Mouse (Mus musculus) Patski (cell line): Measurements from ENCODE around the gene Adgrg1. TPM values are rescaled to one million over a fixed set of nuclear protein-coding genes. Genes with fewer than 3 reads are reported as not detected.

Source experiments
- ATAC-seq: fragments of 100-300 bp; one replicate; pipeline ENCODE4 v1.8.0; 2021
- CTCF ChIA-PET: fragments of 350-600 bp; sonication (Branson Sonifier 250); formaldehyde crosslinking; loops from one replicate; lab custom pipeline; 2022; ENCODE audit warnings: inconsistent platforms; lab: Charles Lee
- POLR2A ChIA-PET: fragments of 350-600 bp; sonication (Branson Sonifier 250); formaldehyde crosslinking; loops from one replicate; lab custom pipeline; 2022; ENCODE audit warnings: antibody characterized with exemption, inconsistent platforms; lab: Charles Lee
- DNase-seq: peaks from one replicate; pipeline ENCODE4 v3.0.0-alpha.2; 2011; ENCODE audit warnings: low read depth, low spot score
- H3K27me3 ChIP-seq: fragments of 371-371 bp; one replicate; pipeline ENCODE4 v1.5.1; 2021
- CTCF ChIP-seq: fragments of 100-300 bp; IDR thresholded peaks from one replicate; pipeline ENCODE4 v1.5.1; 2021
- in situ Hi-C: fragments of 300-500 bp; cut with MboI; formaldehyde crosslinking; loops from 3 replicates; pipeline ENCODE4 v1.11.1; 2018; ENCODE audit warnings: low pct_unique_long_range_greater_than_20kb, mixed read lengths
- polyA plus RNA-seq: library from polyadenylated mRNA; unstranded; gene quantifications from one replicate; pipeline ENCODE4 v1.2.3, GENCODE M21; 2021

The Adgrg1 gene
- polyA plus RNA-seq, 1 experiment from 2014 or later, result 294 TPM

DNA sequence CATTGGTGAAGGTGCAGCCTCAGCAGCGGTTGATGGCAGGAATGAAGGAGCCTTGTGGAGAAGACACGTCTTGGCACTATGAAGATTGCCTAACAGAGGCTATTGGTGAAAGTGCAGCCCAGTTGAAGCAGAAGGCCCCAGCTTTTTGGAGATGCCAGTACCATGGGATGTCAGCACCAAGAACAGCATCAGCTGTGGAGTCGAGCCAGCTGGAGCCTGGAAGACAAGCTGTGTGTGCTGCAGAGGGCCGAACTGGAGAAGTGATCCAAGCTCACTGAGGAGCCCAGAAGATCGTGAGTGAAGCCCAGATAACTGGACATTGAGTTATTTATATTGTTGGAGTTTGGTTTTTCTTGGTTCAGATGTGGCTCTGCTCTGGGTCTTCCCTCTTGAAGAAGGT is 22.5 kb upstream of the Adgrg1 start:
- no peak for ATAC-seq
- POLR2A ChIA-PET, result no interaction called here
- in situ Hi-C loops, result no loop called here
- DNase-seq, result no peak
- no peaks in the 10 kb centered on the region for H3K27me3 ChIP-seq
- no peak for TF ChIP-seq CTCF
- CTCF ChIA-PET, result interaction anchor here (1.3 to 9.6 kb wide), 2 partner anchors 34 to 48 kb away, joined by 4 to 87 read pairs; no protein-coding TSS in a partner anchor

DNA sequence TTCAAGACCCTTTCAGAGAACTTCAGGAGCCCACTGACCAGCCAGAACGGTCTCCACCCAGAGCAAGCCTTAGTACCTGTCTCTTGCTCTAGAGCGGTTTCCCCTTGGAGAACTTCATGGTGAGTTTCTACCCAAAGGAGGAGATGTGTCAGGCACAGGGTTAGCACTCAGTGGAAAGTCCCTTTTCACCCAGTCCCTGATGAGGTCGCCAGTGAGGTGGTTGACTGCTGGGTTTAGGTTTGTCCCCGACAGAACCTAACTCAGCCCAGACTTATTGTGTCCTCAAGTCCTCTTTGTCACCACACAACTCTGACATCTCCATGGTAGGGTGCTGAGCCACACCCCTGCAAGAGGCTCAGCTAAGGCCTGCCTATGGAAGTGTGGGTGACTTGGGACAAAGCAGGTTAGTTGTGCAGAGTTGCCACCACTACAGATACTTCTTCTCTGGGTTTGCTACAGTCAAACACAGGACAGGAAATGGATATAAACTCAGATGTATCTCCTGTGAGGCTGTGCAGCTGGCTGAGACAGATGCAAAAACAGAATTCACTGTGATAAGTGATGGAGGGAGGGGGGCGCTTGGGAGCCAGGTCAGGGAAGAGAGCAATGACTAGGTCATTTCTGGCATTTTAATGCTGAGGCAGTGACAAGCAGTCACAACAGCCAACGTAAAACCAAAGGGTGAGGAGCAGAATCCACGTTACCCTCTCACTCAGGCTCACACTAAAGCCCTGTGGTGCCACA is 20.8 kb upstream of the Adgrg1 start:
- no peak for DNase-seq
- CTCF ChIA-PET, result interaction anchor here (1.4 to 9.6 kb wide), 6 partner anchors 14 to 259 kb away, joined by 3 to 87 read pairs (median 8); partner anchors contain the start of gene Katnb1
- no peak for TF ChIP-seq CTCF
- POLR2A ChIA-PET, result no interaction called here
- in situ Hi-C loops, result no loop called here
- H3K27me3 ChIP-seq, result no peaks in the 10 kb centered on the region
- ATAC-seq, result no peak

DNA sequence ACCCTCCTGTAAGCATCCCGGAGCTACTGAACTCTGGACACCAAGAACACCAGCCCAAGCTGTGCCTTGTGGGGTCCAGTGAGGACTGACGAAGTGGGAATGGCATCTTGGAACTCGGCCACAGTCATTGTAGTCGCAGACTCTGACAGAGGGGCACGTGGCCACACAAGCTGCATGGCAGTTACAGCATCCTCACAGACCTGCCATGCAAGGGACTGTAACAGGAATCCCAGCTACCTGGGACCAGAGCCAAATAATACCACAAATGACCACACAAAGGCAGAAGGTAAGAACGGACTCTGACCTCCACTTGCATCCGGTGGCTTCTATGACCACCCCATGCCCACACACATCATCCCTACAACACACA is 20.2 kb upstream of the Adgrg1 start:
- TF ChIP-seq CTCF, result no peak
- ATAC-seq, result peak; percentile 51
- ChIA-PET CTCF (interaction anchor here (1.2 to 9.6 kb wide), 11 partner anchors 13 to 259 kb away, joined by 3 to 87 read pairs (median 6); partner anchors contain the start of genes Adgrg1 and Katnb1), POLR2A (interaction anchor here (0.7 to 1.3 kb wide), 2 partner anchors 29 to 32 kb away, joined by 3 to 4 read pairs; no protein-coding TSS in a partner anchor)
- DNase-seq, result no peak
- in situ Hi-C loops, result no loop called here
- H3K27me3 ChIP-seq, result no peaks in the 10 kb centered on the region

DNA sequence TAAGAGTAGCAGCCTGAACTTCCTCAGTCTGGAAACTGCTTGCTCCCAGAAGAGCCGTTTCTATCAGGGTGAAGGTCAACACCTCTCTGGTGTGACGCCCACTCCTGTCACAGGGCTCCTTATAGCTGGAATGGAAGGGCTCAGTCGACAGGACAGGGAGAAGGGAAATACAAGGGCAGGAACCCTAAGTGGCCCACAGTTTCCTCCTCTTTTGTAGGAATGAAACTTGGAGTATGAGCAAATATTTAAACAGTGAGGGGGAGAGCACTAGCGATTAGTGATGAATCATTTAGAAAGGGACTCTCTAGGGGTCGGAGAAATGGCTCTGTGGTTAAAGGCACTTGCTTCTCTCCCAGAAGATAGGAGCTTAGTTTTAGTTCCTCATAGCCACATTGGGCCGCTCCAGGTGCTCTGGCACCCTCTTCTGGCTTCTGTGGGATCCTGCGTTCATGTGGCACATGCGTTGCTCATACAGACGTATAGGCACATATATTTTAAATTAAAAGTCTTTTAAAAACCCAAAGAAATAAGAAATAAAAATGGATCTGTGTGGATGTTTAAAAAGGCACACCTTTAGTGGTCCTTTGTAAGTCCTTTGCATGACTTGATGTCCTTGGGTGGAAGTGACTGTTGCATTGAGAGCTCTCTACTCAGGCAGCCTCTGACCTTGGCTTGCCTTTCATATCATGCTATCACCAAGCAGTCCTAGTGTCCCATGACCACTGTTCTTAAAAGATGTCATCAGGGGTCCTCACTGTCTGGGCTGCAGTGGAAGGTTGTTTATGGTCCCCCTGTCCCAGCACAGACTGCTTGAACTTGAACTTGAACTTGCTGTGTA is 19.4 kb upstream of the Adgrg1 start:
- peak; percentile 37 for ATAC-seq
- CTCF ChIA-PET, result interaction anchor here (0.8 to 9.6 kb wide), 17 partner anchors 10 to 258 kb away, joined by 3 to 87 read pairs (median 6); partner anchors contain the start of genes Adgrg1 and Katnb1

DNA sequence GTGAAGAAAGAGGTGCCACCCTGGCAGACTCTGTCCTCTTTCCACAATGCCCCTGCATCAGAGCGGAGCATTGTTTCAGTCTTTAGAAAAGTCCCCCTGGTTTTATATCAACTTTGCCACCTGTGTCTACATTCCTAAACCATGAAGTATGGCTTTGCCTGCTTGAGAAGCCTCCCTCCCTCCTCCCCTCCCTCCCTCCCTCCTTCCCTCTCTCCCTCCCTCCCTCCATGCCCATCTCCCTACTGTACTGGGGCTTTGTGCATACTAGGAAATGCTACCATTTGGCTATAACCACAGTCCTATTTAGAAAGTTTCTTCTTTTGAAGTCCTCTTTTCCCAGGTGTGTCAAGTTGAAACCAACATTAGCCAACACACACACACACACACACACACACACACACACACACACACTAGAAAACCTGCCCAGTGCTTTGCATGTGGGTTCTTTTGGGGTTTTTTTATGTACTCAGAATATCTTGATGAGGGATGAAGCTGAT is 18.4 kb upstream of the Adgrg1 start:
- DNase-seq (no peak), ATAC-seq (no peak)
- no peak for TF ChIP-seq CTCF
- H3K27me3 ChIP-seq, result no peaks in the 10 kb centered on the region
- in situ Hi-C loops, result no loop called here
- ChIA-PET POLR2A (interaction anchor here (0.6 kb wide), 1 partner anchor 40 kb away, joined by 5 read pairs; no protein-coding TSS in a partner anchor), CTCF (interaction anchor here (1.5 kb wide), 2 partner anchors 9 to 54 kb away, joined by 4 to 8 read pairs; no protein-coding TSS in a partner anchor)

More for the DNA sequence above, 19.4 kb upstream of the Adgrg1 start:
- DNase-seq, result no peak
- in situ Hi-C loops, result no loop called here
- H3K27me3 ChIP-seq, result no peaks in the 10 kb centered on the region
- POLR2A ChIA-PET, result interaction anchor here (0.7 to 1.3 kb wide), 3 partner anchors 21 to 31 kb away, joined by 3 to 4 read pairs (median 3); no protein-coding TSS in a partner anchor
- peak; percentile 89 for TF ChIP-seq CTCF

DNA sequence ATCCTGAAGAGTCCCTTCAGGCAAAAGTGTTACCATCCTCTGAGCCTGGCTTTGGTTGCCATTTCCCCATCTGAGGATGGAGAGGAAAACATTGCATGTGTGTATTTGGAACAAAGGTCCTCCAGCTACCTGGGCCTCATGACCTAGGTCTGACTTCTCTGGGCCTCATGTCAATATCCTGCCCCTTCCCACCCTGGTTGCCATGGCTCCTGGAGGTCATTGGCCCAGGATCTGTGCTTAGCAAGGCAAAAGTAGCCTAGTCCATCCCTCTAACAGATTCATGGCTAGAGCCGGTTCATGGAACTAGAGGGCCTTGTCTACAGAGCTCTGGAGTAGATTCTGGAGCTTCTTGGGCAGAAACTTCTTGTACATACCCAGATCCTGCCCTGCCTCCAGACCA is 12.3 kb upstream of the Adgrg1 start:
- no peak for ATAC-seq
- CTCF ChIA-PET, result interaction anchor here (1.0 to 2.3 kb wide), 2 partner anchors 12 kb away, joined by 3 to 8 read pairs; no protein-coding TSS in a partner anchor
- DNase-seq, result no peak
- no peak for TF ChIP-seq CTCF
- POLR2A ChIA-PET, result no interaction called here
- in situ Hi-C loops, result no loop called here
- no peaks in the 10 kb centered on the region for H3K27me3 ChIP-seq

DNA sequence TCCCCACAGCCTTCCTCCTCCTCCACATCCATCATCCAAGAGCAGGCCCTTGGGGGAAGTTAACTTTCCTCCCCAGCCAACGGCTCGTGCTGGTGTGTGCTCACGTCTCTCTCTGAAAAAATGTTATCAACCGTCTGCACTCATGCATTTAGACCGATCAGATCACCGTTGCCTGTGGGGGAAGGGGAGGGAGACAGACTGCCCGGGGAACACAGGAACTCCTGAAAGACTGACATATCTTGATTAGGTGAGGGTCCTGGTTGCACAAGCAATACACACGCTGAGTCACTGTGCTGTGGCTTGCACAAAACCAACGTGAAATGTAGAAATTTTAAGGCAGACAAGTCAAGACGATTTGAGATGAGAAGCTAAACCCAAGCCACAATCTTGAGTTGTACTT is 9.7 kb upstream of the Adgrg1 start:
- DNase-seq, result no peak
- in situ Hi-C loops, result no loop called here

DNA sequence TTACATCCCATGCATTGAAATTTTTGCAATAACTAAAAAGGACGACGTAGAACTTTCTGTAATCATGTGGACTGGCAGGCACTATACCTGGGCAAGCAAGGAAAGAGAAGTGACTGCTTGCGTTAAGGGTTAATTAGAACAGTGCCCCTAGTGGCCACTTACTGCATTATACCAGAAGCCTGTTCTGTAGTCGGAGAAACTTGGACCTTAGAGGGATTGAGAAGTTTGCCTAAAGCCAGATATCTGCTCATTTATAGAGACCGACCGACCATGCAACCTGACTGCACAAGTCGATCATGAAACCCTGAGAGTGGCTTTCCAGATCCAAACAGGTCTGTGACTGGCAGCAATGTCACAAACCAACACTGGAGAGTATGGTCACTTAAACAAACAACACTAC is 8.0 kb upstream of the Adgrg1 start:
- TF ChIP-seq CTCF, result peak; percentile 83
- in situ Hi-C loops, result no loop called here

More for the DNA sequence above, 9.7 kb upstream of the Adgrg1 start:
- H3K27me3 ChIP-seq, result no peaks in the 10 kb centered on the region
- ChIA-PET POLR2A (no interaction called here), CTCF (interaction anchor here (3.5 kb wide), 1 partner anchor 10 kb away, joined by 8 read pairs; no protein-coding TSS in a partner anchor)
- TF ChIP-seq CTCF, result no peak
- no peak for ATAC-seq

DNA sequence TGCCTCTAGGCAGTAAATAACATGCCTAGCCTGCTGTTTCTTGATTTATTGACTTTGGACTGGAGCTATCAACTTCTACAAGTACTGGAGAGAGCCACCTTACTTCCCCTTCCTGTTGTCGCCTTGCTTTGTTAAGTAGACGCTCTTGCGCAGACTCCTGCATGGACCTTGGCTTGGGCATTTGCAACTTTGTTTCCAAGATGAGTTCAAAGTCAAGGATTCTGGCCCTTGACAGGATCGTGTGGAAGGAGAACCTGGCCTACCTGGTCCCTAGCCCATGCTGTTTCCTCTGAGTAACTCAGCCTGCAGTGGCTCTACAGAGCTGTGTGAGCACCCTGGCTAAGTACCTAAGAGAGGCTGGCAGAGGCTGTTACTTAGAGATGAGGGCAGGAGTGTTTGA is 7.5 kb upstream of the Adgrg1 start:
- no peak for DNase-seq
- in situ Hi-C loops, result no loop called here
- TF ChIP-seq CTCF, result no peak

More for the DNA sequence above, 8.0 kb upstream of the Adgrg1 start:
- ChIA-PET CTCF (interaction anchor here (1.0 to 3.5 kb wide), 3 partner anchors 10 to 12 kb away, joined by 3 to 10 read pairs (median 8); no protein-coding TSS in a partner anchor), POLR2A (no interaction called here)
- DNase-seq, result no peak
- no peak for ATAC-seq
- H3K27me3 ChIP-seq, result no peaks in the 10 kb centered on the region

DNA sequence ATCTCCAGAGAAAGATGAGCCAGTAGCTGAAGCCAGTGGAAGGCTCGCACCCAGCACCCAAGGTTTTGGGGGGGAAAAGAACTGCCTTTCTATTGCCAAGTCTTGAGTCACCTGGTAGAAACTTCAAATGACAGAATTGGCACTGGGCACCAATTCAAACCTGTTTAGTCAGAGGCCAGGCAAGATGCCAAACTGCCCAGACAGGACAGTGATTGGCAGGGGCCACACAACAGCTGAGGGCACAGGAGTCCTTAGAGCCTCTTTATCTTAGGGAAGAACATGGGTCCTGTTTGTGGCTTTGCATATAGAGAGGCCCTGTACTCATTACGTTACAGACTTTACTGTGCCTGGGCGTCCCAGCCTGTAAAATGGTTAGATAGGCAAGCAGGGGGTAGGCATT is 7.0 kb upstream of the Adgrg1 start:
- H3K27me3 ChIP-seq, result no peaks in the 10 kb centered on the region
- CTCF ChIA-PET, result interaction anchor here (1.9 kb wide), 1 partner anchor 13 kb away, joined by 10 read pairs; no protein-coding TSS in a partner anchor
- POLR2A ChIA-PET, result no interaction called here
- TF ChIP-seq CTCF, result no peak
- in situ Hi-C loops, result no loop called here
- no peak for ATAC-seq
- no peak for DNase-seq

More for the DNA sequence above, 7.5 kb upstream of the Adgrg1 start:
- no peak for ATAC-seq
- no peaks in the 10 kb centered on the region for H3K27me3 ChIP-seq
- CTCF ChIA-PET, result interaction anchor here (1.9 kb wide), 1 partner anchor 12 kb away, joined by 10 read pairs; no protein-coding TSS in a partner anchor
- POLR2A ChIA-PET, result no interaction called here
